Mouse (Mus musculus): ENCODE results near the gene Mydgf.

DNA sequence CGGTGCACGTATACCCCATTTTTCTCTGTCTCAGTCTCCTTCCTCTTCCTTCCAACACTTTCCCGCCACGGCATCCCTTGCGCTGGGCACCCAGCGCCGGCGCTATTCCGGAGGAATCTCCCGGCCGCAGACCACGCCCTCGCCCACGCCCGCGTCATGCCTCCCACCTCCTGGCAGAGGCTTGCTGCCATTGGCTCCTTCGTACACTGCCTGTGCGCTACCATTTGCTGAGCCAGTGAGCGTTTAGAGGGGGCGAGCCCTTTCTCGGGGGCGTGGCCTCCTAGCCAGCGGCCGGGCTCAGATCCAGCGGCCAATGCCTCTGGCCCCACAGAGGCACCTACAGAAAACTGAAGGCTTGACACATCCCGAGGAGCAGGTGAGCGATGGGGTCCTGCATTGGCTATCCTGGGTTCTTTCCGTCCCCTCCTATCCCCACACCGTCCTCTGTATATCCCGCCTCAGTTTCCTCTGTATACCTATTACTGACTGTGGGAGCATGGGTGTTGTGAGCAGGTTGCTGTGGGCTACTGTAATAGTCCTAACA, 21.4 kb downstream of the Mydgf start, which contains the start of gene Tnfaip8l1:
- TF ChIP-seq POLR2A (IDR thresholded peaks at IDR 0.05; ENCODE audit: extremely low read depth, insufficient read depth, low read length) (peak; percentile 73; the same call in 1 of the 2 replicates), CTCF (IDR thresholded peaks at IDR 0.05; ENCODE audit: low read depth, low read length) (no peak)
